In the genomic region with DNA sequence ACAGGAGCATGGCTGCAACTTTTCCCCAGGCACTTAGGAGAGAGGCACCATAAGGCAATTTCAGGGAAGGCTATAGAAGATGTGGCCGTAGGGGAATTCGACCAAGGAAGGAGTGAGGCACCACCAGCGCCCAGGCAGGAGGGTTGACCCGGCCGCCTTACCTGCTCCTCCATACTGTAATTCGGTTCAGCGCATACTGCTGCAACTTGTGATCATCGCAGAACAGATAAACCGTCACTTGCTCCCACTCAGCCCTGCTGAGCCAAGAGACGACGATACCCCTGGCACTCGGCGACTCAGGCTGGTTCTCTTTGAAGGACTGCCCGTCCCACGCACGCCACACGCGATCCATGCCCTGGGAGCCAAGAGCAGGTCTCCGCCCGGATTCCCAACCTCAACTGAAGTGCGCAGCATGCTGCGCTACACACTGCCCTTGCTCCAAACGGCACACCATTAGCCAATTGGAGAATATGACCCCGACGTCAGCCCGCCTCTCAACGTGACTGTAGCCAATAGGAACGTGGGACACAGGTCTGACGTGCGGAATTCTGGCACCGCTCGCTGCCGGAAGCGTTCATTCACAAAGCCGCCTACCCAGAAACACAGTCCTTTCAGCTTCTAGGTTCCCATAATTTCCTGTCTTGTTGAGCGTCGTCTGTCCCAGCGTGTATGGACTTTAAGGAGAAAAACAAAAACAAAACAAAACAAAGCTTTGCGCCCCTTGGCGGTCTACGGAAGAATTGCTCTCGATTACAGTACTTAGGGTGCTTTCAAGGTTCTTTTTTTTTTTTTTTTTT, we compare ENCODE assay signal across 8 mouse cellular contexts. TPM values are rescaled to one million over a fixed set of nuclear protein-coding genes. Genes with fewer than 3 reads are reported as not detected.
DNase-seq lines count a peak whose midpoint lies in the region; ATAC-seq lines count a peak whose summit lies in the region.

Gene Las1l (minus strand): TSS at position 466 of the 797 bp plus-strand sequence.

- H3K27ac ChIP-seq in brown adipose tissue, adult 24 weeks (replicated peaks; ENCODE audit: low read depth, low read length): peak within 1 kb of the TSS; percentile 53; the same call in 1 of the 2 replicates
- peak within 1 kb of the TSS; percentile 67 for H3K27ac ChIP-seq in heart, embryonic 13.5 days (replicated peaks)
- peak within 1 kb of the TSS; percentile 43 for H3K27ac ChIP-seq in liver, embryonic 12.5 days
- H3K27ac ChIP-seq in stomach, embryonic 15.5 days: peak within 1 kb of the TSS; percentile 44; the same call in 1 of the 2 replicates

- peak; percentile 94 for DNase-seq in CD4-positive, CD25-positive, alpha-beta regulatory T cell, adult 2 months (ENCODE audit: low read depth, low spot score)
- peak; percentile 65 for DNase-seq in fat pad, adult 2 months (ENCODE audit: extremely low read depth, low read depth, low spot score)
- DNase-seq in kidney, postnatal 10 days: peak; percentile 93
- peak; percentile 87 to 91 for DNase-seq in natural killer cell, adult 2 months (ENCODE audit: low spot score in 2 of 2)

- 11% methylated on average over 42 of the region's 42 CpGs for WGBS in heart, embryonic 13.5 days
- 12% methylated on average over 42 of the region's 42 CpGs for WGBS in liver, embryonic 12.5 days (ENCODE audit: insufficient replicate concordance)
- 24% methylated on average over 42 of the region's 42 CpGs for WGBS in stomach, embryonic 15.5 days

- no peaks in the 10 kb centered on the region for H3K4me1 ChIP-seq in brown adipose tissue, adult 24 weeks (ENCODE audit: control insufficient read depth, insufficient read depth, insufficient read length, low read length)
- H3K4me1 ChIP-seq in heart, embryonic 13.5 days: peaks cover 5% of the 10 kb centered on the region
- H3K4me1 ChIP-seq in liver, embryonic 12.5 days: 0 out of 2 replicates have a peak, but pooled peaks cover 6% of the 10 kb centered on the region
- no peaks in the 10 kb centered on the region for H3K4me1 ChIP-seq in stomach, embryonic 15.5 days

- peak within 1 kb of the TSS; percentile 84 for H3K9ac ChIP-seq in heart, embryonic 13.5 days
- peak within 1 kb of the TSS; percentile 72 for H3K9ac ChIP-seq in liver, embryonic 12.5 days
- H3K9ac ChIP-seq in stomach, embryonic 15.5 days: 0 out of 2 replicates have a peak within 1 kb of the TSS, but pooled peaks have one; percentile 34

- no peaks in the 10 kb centered on the region for H3K9me3 ChIP-seq in heart, embryonic 13.5 days
- H3K9me3 ChIP-seq in liver, embryonic 12.5 days (replicated peaks): no peaks in the 10 kb centered on the region
- no peaks in the 10 kb centered on the region for H3K9me3 ChIP-seq in stomach, embryonic 15.5 days

- ATAC-seq in heart, embryonic 13.5 days (ENCODE audit: extremely low read depth, insufficient number of reproducible peaks, low FRiP score, low TSS enrichment): peak; percentile 99
- peak; percentile 100 for ATAC-seq in liver, embryonic 12.5 days
- peak; percentile 100 for ATAC-seq in stomach, embryonic 15.5 days (ENCODE audit: insufficient read depth, low FRiP score, low read depth)

- peaks cover 13% of the 10 kb centered on the region for H3K36me3 ChIP-seq in heart, embryonic 13.5 days
- H3K36me3 ChIP-seq in liver, embryonic 12.5 days: peaks cover 23% of the 10 kb centered on the region
- no peaks in the 10 kb centered on the region for H3K36me3 ChIP-seq in stomach, embryonic 15.5 days

- peak within 1 kb of the TSS; percentile 72 for H3K4me2 ChIP-seq in heart, embryonic 13.5 days
- peak within 1 kb of the TSS; percentile 71 for H3K4me2 ChIP-seq in liver, embryonic 12.5 days
- H3K4me2 ChIP-seq in stomach, embryonic 15.5 days: peak within 1 kb of the TSS; percentile 54

- H3K4me3 ChIP-seq in brown adipose tissue, adult 24 weeks (ENCODE audit: insufficient read depth, low read depth, low read length): peak within 1 kb of the TSS; percentile 88
- H3K4me3 ChIP-seq in heart, embryonic 13.5 days: peak within 1 kb of the TSS; percentile 67
- peak within 1 kb of the TSS; percentile 67 for H3K4me3 ChIP-seq in liver, embryonic 12.5 days
- H3K4me3 ChIP-seq in stomach, embryonic 15.5 days (replicated peaks): peak within 1 kb of the TSS; percentile 58

- no peaks in the 10 kb centered on the region for H3K27me3 ChIP-seq in heart, embryonic 13.5 days (replicated peaks)
- H3K27me3 ChIP-seq in liver, embryonic 12.5 days (replicated peaks): no peaks in the 10 kb centered on the region
- H3K27me3 ChIP-seq in stomach, embryonic 15.5 days (replicated peaks): no peaks in the 10 kb centered on the region

RNA-seq across cellular contexts. Expression of gene Las1l, which starts in this region (rescaled TPM):
- 26.0 and 31.5 TPM in 2 replicates for polyA plus RNA-seq in brown adipose tissue, adult 24 weeks (2012; ENCODE audit: insufficient read depth, insufficient read length, missing spikeins)
- 51.5 and 51.9 TPM in 2 replicates for polyA plus RNA-seq in heart, embryonic 13.5 days (2015; fragmentation: Nextera tagmentation; extraction: Ambion mirVana)
- polyA plus RNA-seq in liver, embryonic 12.5 days (2016; fragmentation: Nextera tagmentation; extraction: Ambion mirVana): 52.8 and 52.9 TPM in 2 replicates
- 56.3 and 62.0 TPM in 2 replicates for polyA plus RNA-seq in stomach, embryonic 15.5 days (2015; fragmentation: Nextera tagmentation; extraction: Ambion mirVana)

Comparison
In these comparisons a context has a peak if more than half of its experiments do, and no peak if none do; other contexts are left out.
1. Peak in every context shown above with its lines: DNase-seq, ATAC-seq, H3K4me3 ChIP-seq and H3K27ac ChIP-seq.
2. H3K9ac ChIP-seq: peak in every context shown above with its lines; median percentile 84 in heart, embryonic 13.5 days; 72 in liver, embryonic 12.5 days; 34 in stomach, embryonic 15.5 days.